Mouse (Mus musculus) midbrain, postnatal 0 days (tissue): ENCODE data around the gene Cyp1b1. TPM values are rescaled to one million over a fixed set of nuclear protein-coding genes. Genes with fewer than 3 reads are reported as not detected.
A peak's percentile ranks its signal among the peaks of the same experiment; 100 is the strongest.

Experiments used
- ATAC-seq: fragments of 200-750 bp; cut with Nextera tagmentation; 2 replicates; pipeline ENCODE4 v1.8.0; 2017; ENCODE audit warnings: moderate number of reproducible peaks, mild to moderate bottlenecking, moderate TSS enrichment, moderate library complexity; ENCODE audit not compliant: low FRiP score
- DNase-seq: peaks from one replicate; pipeline ENCODE4 v3.0.0-alpha.2; 2015; ENCODE audit warnings: low spot score
- H3K27ac ChIP-seq: fragments of 300-500 bp; sonication (generic); 2 replicates; pipeline ENCODE4 v1.5.1; 2014; ENCODE audit warnings: low read depth, mild to moderate bottlenecking, low read length, mixed read lengths
- H3K27me3 ChIP-seq: fragments of 300-500 bp; sonication (generic); 2 replicates; pipeline ENCODE4 v1.6.1; 2014; ENCODE audit warnings: low read length, control low read depth, mixed read lengths; ENCODE audit not compliant: insufficient read depth
- H3K36me3 ChIP-seq: fragments of 300-500 bp; sonication (generic); 2 replicates; pipeline ENCODE4 v1.6.1; 2014; ENCODE audit warnings: low read length, control low read depth, mixed read lengths; ENCODE audit not compliant: insufficient read depth
- H3K4me1 ChIP-seq: fragments of 300-500 bp; sonication (generic); 2 replicates; pipeline ENCODE4 v1.6.1; 2014; ENCODE audit warnings: mild to moderate bottlenecking, control low read depth, antibody characterized with exemption, low read length, mixed read lengths; ENCODE audit not compliant: insufficient read depth
- H3K4me2 ChIP-seq: fragments of 300-500 bp; sonication (generic); 2 replicates; pipeline ENCODE4 v1.6.1; 2014; ENCODE audit warnings: low read depth, mild to moderate bottlenecking, low read length, mixed read lengths; ENCODE audit not compliant: poor library complexity, severe bottlenecking
- H3K4me3 ChIP-seq: fragments of 300-500 bp; sonication (generic); 2 replicates; pipeline ENCODE4 v1.5.1; 2014; ENCODE audit warnings: low read depth, mild to moderate bottlenecking, low read length, moderate library complexity
- H3K9ac ChIP-seq: fragments of 300-500 bp; sonication (generic); replicated peaks from 2 replicates; pipeline ENCODE4 v1.6.1; 2014; ENCODE audit warnings: mild to moderate bottlenecking, low read length, moderate library complexity, mixed read lengths; ENCODE audit not compliant: poor library complexity, severe bottlenecking
- H3K9me3 ChIP-seq: fragments of 300-500 bp; sonication (generic); 2 replicates; pipeline ENCODE4 v1.6.1; 2016; ENCODE audit warnings: low read length, control low read depth
- CTCF ChIP-seq: IDR thresholded peaks from 2 replicates; pipeline ENCODE4 v1.5.1; 2016; ENCODE audit warnings: antibody characterized with exemption, mild to moderate bottlenecking
- WGBS: fragments of 180-500 bp; shearing (Covaris S2); extraction: QIAGEN DNeasy Blood & Tissue Kit; methylation state at CpG from one replicate; pipeline ENCODE4 v1.1.7; 2014; 5-methylcytosine and 5-hydroxymethylcytosine counted together
- polyA plus RNA-seq: library from polyadenylated mRNA; unstranded; fragments of >200 nt; fragmentation: Nextera tagmentation; extraction: Ambion mirVana; gene quantifications from 2 replicates; pipeline ENCODE4 v1.2.1, GENCODE M21; 2015
- total RNA-seq: library from RNA; depleted of rRNA; stranded (reverse); fragments of >200 nt; gene quantifications from 2 replicates; pipeline ENCODE4 v1.2.3, GENCODE M21; 2014; rRNA removed

Gene Cyp1b1
- 8.7 and 12.2 TPM in 2 replicates for total RNA-seq
- polyA plus RNA-seq: 4.5 and 5.0 TPM in 2 replicates

GRCm38 (mm10) chr17:79714931-79715637 lies at the start of gene Cyp1b1:
TSS of gene Cyp1b1 (minus strand) at chr17:79715061.
- Histone ChIP-seq H3K27ac (no peak within 1 kb of the TSS), H3K9ac (0 out of 2 replicates have a peak within 1 kb of the TSS, but pooled peaks have one; percentile 24), H3K4me3 (peak within 1 kb of the TSS; percentile 43), H3K4me2 (peak within 1 kb of the TSS; percentile 92), H3K36me3 (no peaks in the 10 kb centered on the region), H3K4me1 (peaks cover 21% of the 10 kb centered on the region; the same call in 1 of the 2 replicates), H3K9me3 (no peaks in the 10 kb centered on the region), H3K27me3 (peaks cover 25% of the 10 kb centered on the region)
- under 1% methylated on average over 31 of the region's 31 CpGs for WGBS
- no peak for TF ChIP-seq CTCF
- ATAC-seq (no peak), DNase-seq (no peak)

- H3K9ac ChIP-seq: no peak overlapping the region
- TF ChIP-seq CTCF: no peak
- no peaks in the 10 kb centered on the region for H3K4me1 ChIP-seq
- DNase-seq: no peak
- H3K27ac ChIP-seq: no peak overlapping the region
- H3K4me3 ChIP-seq: no peak overlapping the region
- no peak for ATAC-seq
- H3K4me2 ChIP-seq: no peak overlapping the region
- H3K27me3 ChIP-seq: no peaks in the 10 kb centered on the region
- H3K36me3 ChIP-seq: no peaks in the 10 kb centered on the region
- H3K9me3 ChIP-seq: no peaks in the 10 kb centered on the region
- 84% methylated on average over 1 of the region's 1 CpGs for WGBS
Observed at GRCm38 (mm10) chr17:79761841-79762240, 47.0 kb upstream of the Cyp1b1 start.

GRCm38 (mm10) chr17:79753831-79754230 lies 39.0 kb upstream of the Cyp1b1 start:
- ATAC-seq: no peak
- H3K36me3 ChIP-seq: no peaks in the 10 kb centered on the region

GRCm38 (mm10) chr17:79752836-79753235 lies 38.0 kb upstream of the Cyp1b1 start:
- Histone ChIP-seq H3K9me3 (0 out of 2 replicates have a peak, but pooled peaks cover 1% of the 10 kb centered on the region), H3K4me3 (no peak overlapping the region), H3K4me1 (no peaks in the 10 kb centered on the region), H3K4me2 (no peak overlapping the region), H3K36me3 (no peaks in the 10 kb centered on the region), H3K27me3 (no peaks in the 10 kb centered on the region), H3K27ac (no peak overlapping the region), H3K9ac (no peak overlapping the region)
- ATAC-seq (no peak), DNase-seq (no peak)
- peak; percentile 41 for TF ChIP-seq CTCF

More at GRCm38 (mm10) chr17:79753831-79754230, 39.0 kb upstream of the Cyp1b1 start:
- no peak overlapping the region for H3K4me2 ChIP-seq
- H3K4me1 ChIP-seq: no peaks in the 10 kb centered on the region
- TF ChIP-seq CTCF: no peak
- no peak overlapping the region for H3K4me3 ChIP-seq
- WGBS: 93% methylated on average over 12 of the region's 12 CpGs
- H3K9me3 ChIP-seq: no peaks in the 10 kb centered on the region
- no peak for DNase-seq
- no peak overlapping the region for H3K27ac ChIP-seq
- no peaks in the 10 kb centered on the region for H3K27me3 ChIP-seq
- no peak overlapping the region for H3K9ac ChIP-seq

GRCm38 (mm10) chr17:79751661-79752191 lies 36.9 kb upstream of the Cyp1b1 start:
- no peak for DNase-seq
- ATAC-seq: no peak
- Histone ChIP-seq H3K27me3 (no peaks in the 10 kb centered on the region), H3K36me3 (no peaks in the 10 kb centered on the region), H3K4me1 (no peaks in the 10 kb centered on the region), H3K27ac (no peak overlapping the region), H3K9ac (no peak overlapping the region), H3K4me3 (no peak overlapping the region), H3K9me3 (0 out of 2 replicates have a peak, but pooled peaks cover 4% of the 10 kb centered on the region), H3K4me2 (no peak overlapping the region)
- WGBS: 90% methylated on average over 6 of the region's 6 CpGs
- no peak for TF ChIP-seq CTCF

GRCm38 (mm10) chr17:79749647-79750046 lies 34.8 kb upstream of the Cyp1b1 start:
- H3K4me3 ChIP-seq: no peak overlapping the region
- no peak overlapping the region for H3K4me2 ChIP-seq
- ATAC-seq (no peak), DNase-seq (no peak)
- 0 out of 2 replicates have a peak, but pooled peaks cover 4% of the 10 kb centered on the region for H3K9me3 ChIP-seq
- no peaks in the 10 kb centered on the region for H3K27me3 ChIP-seq
- 95% methylated on average over 1 of the region's 1 CpGs for WGBS
- no peaks in the 10 kb centered on the region for H3K4me1 ChIP-seq
- no peak overlapping the region for H3K9ac ChIP-seq
- no peak overlapping the region for H3K27ac ChIP-seq
- no peak for TF ChIP-seq CTCF
- no peaks in the 10 kb centered on the region for H3K36me3 ChIP-seq
